Mouse (Mus musculus): ENCODE results near the gene Gga3.
"Not testable (repeated sequence)": the region's sequence is repeated elsewhere in the genome, so short reads cannot be mapped to it uniquely, and the experiment has no call there.

GRCm38 (mm10) chr11:115645498-115645897, 41.6 kb upstream of the Gga3 start:
- TF ChIP-seq POLR2A (IDR thresholded peaks at IDR 0.05; ENCODE audit: low read depth, low read length); CTCF (conservative IDR thresholded peaks at IDR 0.05; ENCODE audit: insufficient read depth, insufficient read length, low read depth, low read length): not testable (repeated sequence)

Data from kidney, adult 2 months (tissue).